Mouse (Mus musculus): Measurements from ENCODE around the gene Cdh13. TPM values are rescaled to one million over a fixed set of nuclear protein-coding genes. Genes with fewer than 3 reads are reported as not detected.

Gene Cdh13
- polyA plus RNA-seq, 1 experiment from 2014 or later: 1.5 TPM

GRCm38 (mm10) chr8:118602074-118602473, 318.5 kb downstream of the Cdh13 start:
- 69% methylated on average over 8 of the region's 8 CpGs for whole genome bisulfite sequencing (ENCODE audit: insufficient replicate concordance)
- no peaks in the 10 kb centered on the region for H3K4me1 ChIP-seq
- H3K9ac ChIP-seq: no peak overlapping the region
- no peak for ATAC-seq
- H3K4me3 ChIP-seq: no peak overlapping the region
- H3K27ac ChIP-seq: no peak overlapping the region
- H3K4me2 ChIP-seq: no peak overlapping the region
- no peaks in the 10 kb centered on the region for H3K27me3 ChIP-seq (replicated peaks)
- no peaks in the 10 kb centered on the region for H3K36me3 ChIP-seq
- H3K9me3 ChIP-seq (replicated peaks): no peaks in the 10 kb centered on the region

DNA sequence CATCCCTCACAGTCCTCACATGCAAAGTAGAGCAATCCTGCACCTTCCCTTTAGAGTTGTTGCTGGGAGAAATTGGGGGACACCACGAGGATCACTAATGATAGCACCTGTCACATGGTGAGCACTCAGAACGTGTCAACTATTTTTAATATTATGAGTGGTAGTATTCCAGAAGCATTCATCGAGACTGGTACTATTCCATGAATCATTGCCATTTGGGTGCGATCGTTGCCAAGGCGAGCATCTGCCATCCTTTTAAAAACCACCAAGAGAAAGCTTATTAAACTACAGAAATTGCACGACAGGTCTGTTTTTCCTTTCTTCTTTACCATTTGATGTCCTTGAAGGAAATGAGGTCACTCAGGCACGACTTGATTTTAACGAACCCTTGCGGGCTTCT, 328.0 kb downstream of the Cdh13 start:
- no peak for ATAC-seq
- no peak overlapping the region for H3K9ac ChIP-seq
- no peaks in the 10 kb centered on the region for H3K27me3 ChIP-seq (replicated peaks)
- no peaks in the 10 kb centered on the region for H3K4me1 ChIP-seq
- WGBS (ENCODE audit: insufficient replicate concordance): 74% methylated on average over 10 of the region's 10 CpGs
- H3K36me3 ChIP-seq: no peaks in the 10 kb centered on the region
- no peak overlapping the region for H3K4me2 ChIP-seq
- H3K4me3 ChIP-seq: no peak overlapping the region
- H3K27ac ChIP-seq: no peak overlapping the region
- H3K9me3 ChIP-seq (replicated peaks): no peaks in the 10 kb centered on the region

DNA sequence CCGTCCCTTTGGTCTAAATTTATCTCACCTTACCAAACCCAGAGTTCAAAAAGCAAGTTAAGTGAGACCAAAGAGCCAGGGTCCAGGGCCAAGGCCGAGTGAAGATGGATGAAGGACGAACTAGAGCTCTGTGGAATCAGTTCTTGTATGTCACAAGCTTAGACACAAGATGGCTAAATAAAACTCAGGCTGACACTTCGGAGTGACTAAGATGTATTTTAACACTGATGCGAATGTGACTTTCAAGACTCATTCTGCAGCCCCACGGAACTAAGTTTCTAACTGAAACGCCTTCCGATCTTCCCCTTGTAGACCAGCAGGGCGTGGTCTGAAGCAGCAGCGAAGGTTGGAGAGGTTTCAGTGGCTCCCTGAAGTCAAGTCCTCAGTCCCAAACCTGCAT, 334.7 kb downstream of the Cdh13 start:
- no peaks in the 10 kb centered on the region for H3K36me3 ChIP-seq
- H3K27me3 ChIP-seq (replicated peaks): no peaks in the 10 kb centered on the region
- H3K9me3 ChIP-seq (replicated peaks): no peaks in the 10 kb centered on the region
- WGBS (ENCODE audit: insufficient replicate concordance): 69% methylated on average over 10 of the region's 10 CpGs
- no peak overlapping the region for H3K9ac ChIP-seq
- H3K27ac ChIP-seq: no peak overlapping the region
- no peak overlapping the region for H3K4me2 ChIP-seq
- ATAC-seq: no peak
- H3K4me1 ChIP-seq: no peaks in the 10 kb centered on the region
- H3K4me3 ChIP-seq: no peak overlapping the region

GRCm38 (mm10) chr8:118626425-118626824, 342.9 kb downstream of the Cdh13 start:
- H3K4me3 ChIP-seq: no peak overlapping the region
- no peak overlapping the region for H3K27ac ChIP-seq
- H3K27me3 ChIP-seq (replicated peaks): no peaks in the 10 kb centered on the region
- WGBS (ENCODE audit: insufficient replicate concordance): 38% methylated on average over 5 of the region's 5 CpGs
- no peaks in the 10 kb centered on the region for H3K9me3 ChIP-seq (replicated peaks)
- H3K9ac ChIP-seq: no peak overlapping the region
- peak; percentile 61 for ATAC-seq
- no peak overlapping the region for H3K4me2 ChIP-seq
- no peaks in the 10 kb centered on the region for H3K4me1 ChIP-seq
- H3K36me3 ChIP-seq: no peaks in the 10 kb centered on the region

- 71% methylated on average over 5 of the region's 5 CpGs for WGBS (ENCODE audit: insufficient replicate concordance)
- H3K27me3 ChIP-seq (replicated peaks): no peaks in the 10 kb centered on the region
- H3K4me2 ChIP-seq: no peak overlapping the region
- no peak overlapping the region for H3K9ac ChIP-seq
- no peak overlapping the region for H3K4me3 ChIP-seq
- no peak overlapping the region for H3K27ac ChIP-seq
- no peaks in the 10 kb centered on the region for H3K4me1 ChIP-seq
- no peak for ATAC-seq
- no peaks in the 10 kb centered on the region for H3K36me3 ChIP-seq
- H3K9me3 ChIP-seq (replicated peaks): no peaks in the 10 kb centered on the region
These were observed 344.2 kb downstream of the Cdh13 start for GRCm38 (mm10) chr8:118627737-118628136.

DNA sequence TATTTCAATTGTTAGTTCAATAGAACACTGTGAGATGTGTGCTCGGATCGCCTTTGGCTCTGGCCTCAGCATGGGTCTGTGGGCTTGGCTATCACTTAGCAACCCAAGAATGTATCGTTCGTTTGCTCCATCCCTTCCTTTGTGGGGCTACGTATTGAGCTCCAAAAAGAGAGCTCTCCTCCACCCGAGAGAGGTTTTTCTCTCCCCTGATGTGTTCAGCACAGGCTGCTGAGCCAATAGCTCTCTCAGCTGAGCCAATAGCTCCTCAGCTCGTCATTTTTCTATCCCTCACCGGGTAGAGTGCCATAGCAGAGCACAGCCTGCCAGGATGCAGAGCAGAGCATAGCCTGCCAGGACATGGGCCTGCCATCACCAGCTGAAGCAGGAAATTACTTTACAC, 345.2 kb downstream of the Cdh13 start:
- WGBS (ENCODE audit: insufficient replicate concordance): 64% methylated on average over 8 of the region's 8 CpGs
- H3K27me3 ChIP-seq (replicated peaks): no peaks in the 10 kb centered on the region

GRCm38 (mm10) chr8:118635296-118636060, 351.9 kb downstream of the Cdh13 start:
- Histone ChIP-seq H3K27ac (no peak overlapping the region), H3K9me3 (replicated peaks) (no peaks in the 10 kb centered on the region), H3K9ac (no peak overlapping the region), H3K4me2 (no peak overlapping the region), H3K36me3 (no peaks in the 10 kb centered on the region), H3K4me1 (no peaks in the 10 kb centered on the region), H3K4me3 (no peak overlapping the region), H3K27me3 (replicated peaks) (no peaks in the 10 kb centered on the region)
- WGBS (ENCODE audit: insufficient replicate concordance): 62% methylated on average over 22 of the region's 22 CpGs
- ATAC-seq: no peak

More for the DNA sequence above, 345.2 kb downstream of the Cdh13 start:
- Histone ChIP-seq H3K4me1 (no peaks in the 10 kb centered on the region), H3K4me2 (no peak overlapping the region), H3K36me3 (no peaks in the 10 kb centered on the region), H3K9ac (no peak overlapping the region), H3K9me3 (replicated peaks) (no peaks in the 10 kb centered on the region), H3K27ac (no peak overlapping the region), H3K4me3 (no peak overlapping the region)
- ATAC-seq: no peak

DNA sequence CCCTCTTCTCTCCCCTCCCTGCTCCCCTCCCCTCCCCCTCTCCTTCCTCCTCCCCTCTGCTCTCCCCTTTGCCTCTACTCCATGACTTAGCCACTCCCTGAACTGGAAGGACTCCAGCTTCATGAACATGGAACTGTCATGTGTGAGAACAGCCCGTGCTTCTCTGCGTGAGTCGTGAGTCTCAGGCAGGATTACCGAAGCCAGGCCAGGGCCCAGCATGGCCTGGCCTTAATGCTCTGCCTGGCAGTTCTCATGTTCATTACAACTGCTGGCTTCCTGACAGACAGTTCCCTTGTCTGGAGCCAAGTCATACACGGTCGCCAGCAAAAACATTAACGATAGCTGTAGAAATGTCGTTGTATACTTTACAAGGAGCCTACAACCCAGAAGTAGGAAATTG, 356.1 kb downstream of the Cdh13 start:
- Histone ChIP-seq H3K4me3 (no peak overlapping the region), H3K27ac (no peak overlapping the region), H3K9ac (no peak overlapping the region), H3K27me3 (replicated peaks) (no peaks in the 10 kb centered on the region), H3K9me3 (replicated peaks) (no peaks in the 10 kb centered on the region), H3K36me3 (no peaks in the 10 kb centered on the region), H3K4me1 (no peaks in the 10 kb centered on the region), H3K4me2 (no peak overlapping the region)
- 77% methylated on average over 8 of the region's 8 CpGs for WGBS (ENCODE audit: insufficient replicate concordance)
- ATAC-seq: no peak

DNA sequence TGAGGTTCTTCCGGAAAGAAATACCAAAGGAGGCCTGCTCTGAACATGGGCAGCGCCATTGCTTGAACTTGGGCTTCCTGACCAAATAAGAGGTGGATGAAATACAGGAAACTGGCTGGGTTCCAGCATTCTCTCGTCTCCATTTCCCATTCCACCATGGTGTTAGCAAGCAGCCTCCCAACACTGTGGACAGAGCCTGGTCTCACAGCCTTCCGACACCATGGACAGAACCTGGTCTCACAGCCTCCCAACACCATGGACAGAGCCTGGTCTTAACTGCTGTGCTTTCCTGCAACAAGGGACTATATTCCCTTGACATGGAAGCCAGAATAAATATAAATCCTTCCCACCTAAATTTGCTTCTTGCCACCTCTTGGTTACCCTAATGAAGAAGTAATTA, 358.3 kb downstream of the Cdh13 start:
- Histone ChIP-seq H3K4me3 (no peak overlapping the region), H3K9ac (no peak overlapping the region), H3K4me2 (no peak overlapping the region), H3K27me3 (replicated peaks) (no peaks in the 10 kb centered on the region), H3K36me3 (no peaks in the 10 kb centered on the region), H3K4me1 (no peaks in the 10 kb centered on the region), H3K9me3 (replicated peaks) (no peaks in the 10 kb centered on the region), H3K27ac (no peak overlapping the region)
- ATAC-seq: no peak
- WGBS (ENCODE audit: insufficient replicate concordance): 70% methylated on average over 4 of the region's 4 CpGs

GRCm38 (mm10) chr8:118648801-118649537, 365.4 kb downstream of the Cdh13 start:
- no peak overlapping the region for H3K9ac ChIP-seq
- H3K4me2 ChIP-seq: no peak overlapping the region
- H3K9me3 ChIP-seq (replicated peaks): no peaks in the 10 kb centered on the region
- H3K4me1 ChIP-seq: no peaks in the 10 kb centered on the region
- no peaks in the 10 kb centered on the region for H3K27me3 ChIP-seq (replicated peaks)
- no peak overlapping the region for H3K4me3 ChIP-seq
- 73% methylated on average over 6 of the region's 6 CpGs for WGBS (ENCODE audit: insufficient replicate concordance)
- no peak for ATAC-seq
- no peaks in the 10 kb centered on the region for H3K36me3 ChIP-seq
- no peak overlapping the region for H3K27ac ChIP-seq

DNA sequence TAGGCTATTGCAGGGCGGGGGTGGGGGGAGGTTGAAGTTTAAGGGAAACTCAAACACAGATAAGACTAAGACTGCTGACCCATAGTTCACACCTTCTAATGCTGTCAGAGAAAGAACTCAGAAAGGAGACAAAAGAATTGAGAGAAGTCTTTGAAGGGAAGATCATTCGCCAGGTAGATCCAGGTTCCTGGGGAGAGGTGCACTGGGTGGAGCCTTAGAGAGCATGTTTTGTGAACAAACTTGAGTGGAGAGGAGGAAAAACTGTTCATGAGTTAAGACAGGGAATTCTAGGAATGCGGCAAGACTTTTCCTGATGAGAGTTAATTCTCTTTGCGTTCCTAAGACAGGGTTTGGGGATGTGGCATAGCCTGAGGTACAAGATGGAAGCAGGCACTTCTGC, 366.4 kb downstream of the Cdh13 start:
- Histone ChIP-seq H3K27ac (no peak overlapping the region), H3K4me1 (no peaks in the 10 kb centered on the region), H3K27me3 (replicated peaks) (no peaks in the 10 kb centered on the region), H3K36me3 (no peaks in the 10 kb centered on the region), H3K4me2 (no peak overlapping the region), H3K4me3 (no peak overlapping the region), H3K9ac (no peak overlapping the region), H3K9me3 (replicated peaks) (no peaks in the 10 kb centered on the region)
- WGBS (ENCODE audit: insufficient replicate concordance): 69% methylated on average over 4 of the region's 4 CpGs
- no peak for ATAC-seq

- no peaks in the 10 kb centered on the region for H3K4me1 ChIP-seq
- WGBS (ENCODE audit: insufficient replicate concordance): 54% methylated on average over 8 of the region's 8 CpGs
These were observed 378.7 kb downstream of the Cdh13 start for GRCm38 (mm10) chr8:118662001-118662829.

More at GRCm38 (mm10) chr8:118662001-118662829, 378.7 kb downstream of the Cdh13 start:
- H3K9me3 ChIP-seq (replicated peaks): peaks cover 8% of the 10 kb centered on the region
- H3K4me2 ChIP-seq: no peak overlapping the region
- H3K9ac ChIP-seq: no peak overlapping the region
- no peaks in the 10 kb centered on the region for H3K27me3 ChIP-seq (replicated peaks)
- no peak overlapping the region for H3K4me3 ChIP-seq
- no peak for ATAC-seq
- H3K36me3 ChIP-seq: no peaks in the 10 kb centered on the region
- no peak overlapping the region for H3K27ac ChIP-seq

All from liver, embryonic 12.5 days (tissue).